17 mouse cellular contexts compared by ENCODE assay signal in genomic region chr5:21050061-21050769, GRCm38 (mm10). TPM values are rescaled to one million over a fixed set of nuclear protein-coding genes. Genes with fewer than 3 reads are reported as not detected.
DNase-seq lines count a peak whose midpoint lies in the region; ATAC-seq lines count a peak whose summit lies in the region.
"Had no signal": no experiment of that assay in that cellular context is flagged by ENCODE, and none has a peak within 500 bp of the region (broad histone marks: within the 10 kb centered on the region; RNA-seq: fewer than 3 reads in every experiment).

No protein-coding gene starts in this region.

- no peaks in the 10 kb centered on the region for H3K9me3 ChIP-seq in heart, embryonic 14.5 days (ENCODE audit: control insufficient read depth, low read length)
- H3K9me3 ChIP-seq: embryonic facial prominence, embryonic 13.5 days; forebrain, embryonic 12.5 days; hindbrain, embryonic 10.5 days; midbrain, embryonic 13.5 days had no signal

- peaks cover 2 to 31% of the 10 kb centered on the region in 2 experiments; a peak in 3 of 4 replicates for H3K4me1 ChIP-seq in heart, embryonic 14.5 days (ENCODE audit: control insufficient read depth in 2 of 2, insufficient read depth in 2 of 2, low read length in 2 of 2)

- peak overlapping the region; percentile 23; the same call in 1 of the 2 replicates for H3K4me2 ChIP-seq in heart, embryonic 14.5 days (ENCODE audit: low read length)
- H3K4me2 ChIP-seq: embryonic facial prominence, embryonic 13.5 days; forebrain, embryonic 12.5 days; midbrain, embryonic 13.5 days had no signal

- no peaks in the 10 kb centered on the region for H3K27me3 ChIP-seq in heart, embryonic 14.5 days (ENCODE audit: control insufficient read depth, insufficient read depth, low read length)
- H3K27me3 ChIP-seq: embryonic facial prominence, embryonic 13.5 days; forebrain, embryonic 12.5 days; midbrain, embryonic 13.5 days had no signal

- no peak for ATAC-seq in heart, embryonic 14.5 days (ENCODE audit: insufficient number of reproducible peaks, insufficient read depth, low FRiP score, low read depth)
- ATAC-seq in granulocyte monocyte progenitor cell, adult 5-6 weeks (replicated peaks; ENCODE audit: poor library complexity, severe bottlenecking) = peak; percentile 8; the same call in 1 of the 2 replicates
- peak; percentile 5 for ATAC-seq in megakaryocyte progenitor cell, adult 5-6 weeks (replicated peaks; ENCODE audit: poor library complexity)
- ATAC-seq: inflammation-experienced regulatory T-cells, adult 6 months; midbrain, embryonic 13.5 days had no signal

- 49% methylated on average over 6 of the region's 6 CpGs for whole genome bisulfite sequencing in heart, embryonic 14.5 days

- no peak for DNase-seq in heart, adult 9 months (ENCODE audit: low spot score in 2 of 2)
- DNase-seq in brain, adult 2 months (ENCODE audit: low read depth, low spot score) = peak; percentile 56
- DNase-seq in kidney, postnatal 10 days = no peak
- no peak for DNase-seq in cerebellum, postnatal 4 days (ENCODE audit: low spot score in 2 of 2)
- DNase-seq: adrenal gland, adult 2 months; cerebellum, postnatal 25 days; lung, postnatal 10 days; right cerebral cortex, postnatal 14 days; thymus, postnatal 36 days had no signal

- H3K4me3 ChIP-seq in heart, embryonic 14.5 days (ENCODE audit: control insufficient read depth in 1 of 2, insufficient read depth in 1 of 2, low read depth in 1 of 2, low read length in 2 of 2) = no peak overlapping the region
- H3K4me3 ChIP-seq: embryonic facial prominence, embryonic 13.5 days; forebrain, embryonic 12.5 days; hindbrain, embryonic 10.5 days; midbrain, embryonic 13.5 days had no signal

- no peaks in the 10 kb centered on the region for H3K36me3 ChIP-seq in heart, embryonic 14.5 days (ENCODE audit: control insufficient read depth, insufficient read depth, low read length)
- H3K36me3 ChIP-seq: embryonic facial prominence, embryonic 13.5 days; forebrain, embryonic 12.5 days; midbrain, embryonic 13.5 days had no signal

- peak overlapping the region; percentile 11; the same call in 1 of the 2 replicates for H3K9ac ChIP-seq in heart, embryonic 14.5 days (ENCODE audit: low read length)
- H3K9ac ChIP-seq: embryonic facial prominence, embryonic 13.5 days; forebrain, embryonic 12.5 days; midbrain, embryonic 13.5 days had no signal

- H3K27ac ChIP-seq in heart, embryonic 14.5 days (replicated peaks in 1 of 2; ENCODE audit: control insufficient read depth in 1 of 2, insufficient read depth in 1 of 2, low read depth in 2 of 2, low read length in 2 of 2) = no peak overlapping the region; a peak in 1 of 4 replicates
- H3K27ac ChIP-seq: embryonic facial prominence, embryonic 13.5 days; forebrain, embryonic 12.5 days; hindbrain, embryonic 10.5 days; midbrain, embryonic 13.5 days had no signal

RNA-seq across cellular contexts. Expression of gene Ptpn12, which starts 5.5 kb away (rescaled TPM):
- 20.0 and 22.5 TPM in 2 replicates for polyA plus RNA-seq in heart, embryonic 14.5 days (2014; fragmentation: Nextera tagmentation; extraction: Ambion mirVana)
- 34.1 and 54.1 TPM in 2 replicates for total RNA-seq in granulocyte monocyte progenitor cell, adult 5-6 weeks (2014; fragmentation: Nextera tagmentation)
- 21.7 and 27.4 TPM in 2 replicates for total RNA-seq in granulocyte monocyte progenitor cell, adult 5-6 weeks (2017)
- 63.4 and 71.3 TPM in 2 replicates for total RNA-seq in megakaryocyte progenitor cell, adult 5-6 weeks (2015)
- 24.4 and 25.0 TPM in 2 replicates for total RNA-seq in megakaryocyte progenitor cell, adult 5-6 weeks (2017)
